Mouse (Mus musculus): ENCODE data around the gene Iqsec1. TPM values are rescaled to one million over a fixed set of nuclear protein-coding genes. Genes with fewer than 3 reads are reported as not detected.
A peak's percentile ranks its signal among the peaks of the same experiment; 100 is the strongest.

The Iqsec1 gene
- total RNA-seq, 2 experiments from 2014 or later = 107 to 124 TPM

DNA sequence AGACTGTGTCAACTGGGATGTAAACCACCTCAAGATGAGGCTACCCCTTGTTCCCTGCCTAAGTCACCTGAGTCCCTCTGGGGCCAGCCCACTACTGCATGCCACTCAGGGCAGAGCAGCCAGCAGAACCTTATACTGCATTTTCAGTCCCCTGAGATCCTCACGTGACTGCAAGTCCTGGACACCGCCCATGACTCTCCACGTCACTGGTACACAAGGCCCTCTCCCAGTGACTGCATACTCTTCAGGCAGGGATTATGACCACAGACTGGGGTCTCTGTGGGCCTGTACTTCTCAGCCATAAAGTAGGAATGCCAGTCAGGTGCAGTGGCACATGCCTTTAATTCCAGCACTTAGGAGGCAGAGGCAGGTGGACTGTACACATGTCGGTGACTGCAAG is 281.3 kb downstream of the Iqsec1 start:
- DNase-seq (ENCODE audit: low spot score) = peak; percentile 78

DNA sequence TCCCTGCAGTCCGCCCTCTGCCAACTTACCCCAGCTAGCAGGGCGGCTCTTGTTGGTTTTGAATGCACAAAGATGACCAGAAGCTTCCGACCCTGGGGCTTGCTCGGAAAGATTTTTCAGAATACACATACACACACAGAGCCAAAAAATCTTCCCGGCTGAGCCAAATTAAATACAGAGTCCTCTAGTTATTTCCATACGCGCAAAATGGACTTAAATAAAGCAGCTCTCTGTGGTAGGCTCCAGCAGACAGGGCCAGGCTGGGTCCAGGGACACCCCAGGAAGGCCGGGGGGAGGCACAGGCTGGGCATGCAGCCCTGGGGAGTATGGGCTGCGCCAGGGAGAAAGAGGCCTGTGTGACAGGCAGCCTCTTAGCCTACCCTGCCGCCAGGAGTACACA is 282.0 kb downstream of the Iqsec1 start:
- no peak for DNase-seq (ENCODE audit: low spot score)

DNA sequence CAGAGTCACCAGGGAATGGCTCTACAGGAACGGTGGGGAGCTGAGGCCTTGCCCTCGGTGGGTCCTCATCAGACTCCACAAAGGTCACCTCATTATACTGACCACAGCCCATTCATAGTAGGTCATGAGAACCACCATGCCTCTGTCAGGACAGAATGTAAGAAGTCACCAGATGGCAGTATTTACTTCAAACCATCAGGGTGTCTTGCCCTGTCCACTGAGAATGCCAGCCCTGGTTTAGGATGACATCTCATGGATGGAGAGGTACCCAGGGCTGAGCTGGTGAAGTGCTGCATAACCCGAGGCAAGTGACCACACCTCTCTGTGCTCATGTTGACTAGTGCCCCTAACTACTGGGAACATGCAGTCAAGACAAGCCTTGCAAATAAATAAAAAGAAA is 282.7 kb downstream of the Iqsec1 start:
- DNase-seq (ENCODE audit: low spot score) = no peak

- DNase-seq (ENCODE audit: low spot score) = no peak
These were observed 283.7 kb downstream of the Iqsec1 start for GRCm38 (mm10) chr6:90704705-90705344.

DNA sequence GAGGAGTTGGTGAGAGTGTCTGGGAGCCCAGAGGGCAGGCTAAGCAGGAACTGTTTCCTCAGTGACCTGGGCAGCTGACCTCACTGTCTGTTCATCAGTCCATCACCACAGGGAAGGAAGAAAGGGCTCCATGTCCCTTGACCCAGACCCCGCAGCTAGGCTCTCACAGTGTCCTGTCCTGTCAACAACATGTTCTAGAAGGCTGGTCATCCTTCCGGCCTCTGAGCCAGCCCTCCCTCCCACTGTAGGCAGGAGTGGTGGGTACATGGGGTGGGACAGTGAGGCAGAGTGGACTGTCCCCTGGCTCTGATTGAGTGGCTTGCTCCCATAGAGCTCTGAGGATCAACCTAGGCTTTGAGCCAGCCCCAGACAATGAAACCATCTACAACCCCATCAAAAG is 284.7 kb downstream of the Iqsec1 start:
- no peak for DNase-seq (ENCODE audit: low spot score)

DNA sequence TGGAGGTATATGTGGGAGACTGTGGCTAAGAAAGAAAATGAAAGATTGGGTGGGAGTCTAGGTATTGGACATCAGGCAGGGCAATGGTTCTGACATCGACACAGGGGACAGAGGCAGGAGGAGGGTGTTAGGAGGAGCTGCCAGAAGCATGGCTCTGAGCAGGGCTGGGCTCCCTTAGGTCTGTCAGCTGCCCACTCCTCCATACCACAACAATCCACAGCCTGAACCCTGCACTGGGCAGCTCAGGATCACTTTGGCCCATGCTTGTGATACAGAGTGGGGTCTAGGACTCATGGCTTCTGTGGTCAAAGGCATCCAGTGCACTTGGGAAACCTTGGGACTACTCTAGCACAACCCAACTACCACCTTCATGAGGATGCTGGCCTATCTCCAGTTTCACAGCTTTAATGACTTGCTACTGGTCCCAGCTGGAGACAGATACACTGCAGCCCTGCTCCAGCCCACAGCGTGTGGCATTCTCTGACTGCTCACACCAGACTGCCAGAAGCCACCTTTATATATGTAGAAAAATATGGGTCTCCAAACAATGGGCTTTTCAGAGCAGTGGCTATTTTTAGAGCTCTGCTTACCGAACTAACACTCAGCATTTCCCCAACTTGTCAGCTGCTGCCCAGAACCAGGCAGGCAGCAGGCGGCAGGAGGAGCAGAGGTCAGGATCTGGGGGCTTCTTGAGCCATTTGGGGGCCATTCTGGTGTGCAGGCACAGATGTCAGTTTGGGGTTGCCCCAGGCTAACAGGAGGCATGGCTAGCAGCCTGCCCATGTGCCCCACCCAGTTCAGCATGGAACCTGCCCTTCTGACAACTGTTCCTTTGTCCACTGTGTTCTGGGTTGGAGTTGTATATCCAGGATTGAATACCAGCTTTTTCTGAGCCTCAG is 285.4 kb downstream of the Iqsec1 start:
- no peak for DNase-seq (ENCODE audit: low spot score)

GRCm38 (mm10) chr6:90702197-90702596 is 286.3 kb downstream of the Iqsec1 start:
- no peak for DNase-seq (ENCODE audit: low spot score)

DNA sequence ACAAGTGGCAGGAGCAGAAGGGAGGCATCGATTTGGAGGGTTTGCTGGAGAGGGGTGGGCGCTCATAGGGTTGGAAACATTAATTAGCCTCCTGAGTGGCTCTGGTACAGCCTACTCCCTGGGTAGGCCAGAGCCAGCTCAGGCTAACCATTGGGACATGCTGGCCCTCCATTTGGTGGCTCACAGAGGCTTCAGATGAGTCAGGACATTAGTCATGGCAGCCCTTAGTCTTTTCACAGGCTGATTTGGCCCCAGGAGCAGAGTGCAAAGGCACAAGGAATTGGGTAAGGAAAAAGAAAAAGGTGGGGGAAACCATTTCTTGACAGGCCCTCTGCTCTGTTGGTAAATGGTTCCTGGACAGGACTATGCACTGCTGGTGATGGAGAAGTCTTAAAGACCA is 287.1 kb downstream of the Iqsec1 start:
- DNase-seq (ENCODE audit: low spot score) = no peak

GRCm38 (mm10) chr6:90700737-90701136 is 287.7 kb downstream of the Iqsec1 start:
- no peak for DNase-seq (ENCODE audit: low spot score)

- peak; percentile 61 for DNase-seq (ENCODE audit: low spot score)
These were observed 288.4 kb downstream of the Iqsec1 start for GRCm38 (mm10) chr6:90700068-90700467.

GRCm38 (mm10) chr6:90698843-90699242 is 289.6 kb downstream of the Iqsec1 start:
- DNase-seq (ENCODE audit: low spot score) = peak; percentile 82

GRCm38 (mm10) chr6:90695754-90696153 is 292.7 kb downstream of the Iqsec1 start:
- DNase-seq (ENCODE audit: low spot score) = peak; percentile 70

DNA sequence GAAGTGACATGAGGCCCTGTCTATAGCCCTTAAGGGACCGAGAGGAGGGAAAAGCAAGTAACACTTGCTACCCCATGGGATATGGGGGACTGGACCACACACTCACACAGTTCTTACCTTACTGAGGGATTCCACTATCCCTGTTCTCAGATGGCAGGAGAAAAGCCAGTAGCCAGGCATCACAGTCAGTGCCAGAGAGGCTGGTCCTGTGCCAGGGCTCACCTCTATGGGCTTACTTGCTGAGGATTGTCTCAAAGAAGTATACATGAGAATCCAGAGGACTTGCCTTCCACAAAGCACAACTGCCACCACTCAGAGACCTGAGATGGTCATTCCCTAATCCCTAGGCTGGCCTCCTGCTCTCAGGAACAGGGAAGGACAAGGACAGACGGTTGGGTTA is 296.1 kb downstream of the Iqsec1 start:
- DNase-seq (ENCODE audit: low spot score) = no peak

- no peak for DNase-seq (ENCODE audit: low spot score)
These were observed 296.6 kb downstream of the Iqsec1 start for GRCm38 (mm10) chr6:90691935-90692334.

- no peak for DNase-seq (ENCODE audit: low spot score)
These were observed 299.0 kb downstream of the Iqsec1 start for GRCm38 (mm10) chr6:90689500-90689899.

GRCm38 (mm10) chr6:90688742-90689141 is 299.7 kb downstream of the Iqsec1 start:
- DNase-seq (ENCODE audit: low spot score) = peak; percentile 52

DNA sequence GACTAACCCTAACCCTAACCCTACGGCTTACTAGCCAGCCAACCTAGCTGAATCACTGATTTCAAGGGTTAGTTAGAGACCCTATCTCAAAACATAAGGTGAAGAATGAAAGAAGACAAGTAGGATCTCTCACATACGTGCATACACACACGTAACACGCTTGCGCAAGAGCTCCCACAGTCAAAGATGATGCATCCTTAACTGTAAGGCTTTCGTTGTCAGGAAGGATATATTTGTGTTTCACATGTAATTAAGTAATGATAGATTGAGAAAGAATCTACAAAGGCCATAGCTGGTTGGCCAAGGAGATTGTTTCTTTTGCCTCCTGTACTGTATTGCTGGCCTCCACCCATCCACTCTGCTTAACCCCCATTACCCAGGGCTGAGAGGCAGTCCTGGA is 300.5 kb downstream of the Iqsec1 start:
- DNase-seq (ENCODE audit: low spot score) = no peak

GRCm38 (mm10) chr6:90686812-90687211 is 301.7 kb downstream of the Iqsec1 start:
- DNase-seq (ENCODE audit: low spot score) = no peak

DNA sequence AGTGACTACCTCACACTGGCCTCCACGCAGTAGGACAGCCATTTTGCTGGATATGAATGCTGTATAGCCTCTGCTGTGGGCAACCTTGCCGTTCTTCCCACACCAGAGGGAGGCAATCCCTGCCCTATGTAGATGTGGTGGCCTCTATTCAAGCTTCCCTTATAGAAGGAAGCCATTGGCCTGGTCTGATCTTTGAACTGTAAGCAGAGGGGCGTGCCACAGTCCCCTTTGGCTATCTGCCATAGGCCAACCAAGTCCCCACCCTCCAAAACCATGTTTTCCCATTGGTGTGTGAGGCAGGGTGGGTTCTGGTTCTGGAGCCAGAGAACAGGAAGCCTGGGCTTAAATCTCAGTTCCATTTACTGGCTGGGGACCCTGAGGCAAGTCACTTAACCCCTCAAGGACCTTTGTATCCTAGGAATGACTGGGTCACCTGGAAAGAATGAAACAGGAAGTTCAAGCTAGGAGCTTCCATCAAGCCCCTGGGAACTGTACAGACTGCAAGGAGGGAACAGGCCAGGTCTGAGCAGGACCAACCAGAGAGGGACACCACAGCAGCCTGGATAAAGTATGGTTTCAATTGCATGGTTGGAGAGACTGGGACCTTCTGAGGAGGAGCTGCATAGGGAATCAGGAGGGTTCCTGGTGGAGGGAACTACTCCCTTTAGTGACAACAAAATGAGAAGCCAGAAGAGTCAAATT is 304.5 kb downstream of the Iqsec1 start:
- DNase-seq (ENCODE audit: low spot score) = no peak

DNA sequence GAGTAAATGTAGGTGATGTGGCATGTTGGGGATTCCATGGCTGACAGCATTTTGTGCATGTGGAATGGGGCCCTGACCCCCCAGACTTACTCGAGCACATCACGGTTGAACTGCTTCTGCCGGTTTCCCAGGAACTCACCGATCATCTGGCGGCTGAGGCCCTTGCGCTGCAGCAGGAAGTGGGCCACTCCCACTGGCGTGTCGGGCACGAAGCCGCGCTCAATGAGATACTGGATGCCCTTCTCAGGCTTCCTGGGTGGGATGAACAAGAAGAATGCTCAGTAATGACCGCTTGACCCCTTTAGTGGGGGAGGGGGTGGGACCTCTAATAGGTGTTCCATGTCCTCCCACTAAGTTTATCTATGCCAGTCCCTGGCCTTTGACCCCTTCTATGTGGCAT is 308.1 kb downstream of the Iqsec1 start:
- no peak for DNase-seq (ENCODE audit: low spot score)

DNA sequence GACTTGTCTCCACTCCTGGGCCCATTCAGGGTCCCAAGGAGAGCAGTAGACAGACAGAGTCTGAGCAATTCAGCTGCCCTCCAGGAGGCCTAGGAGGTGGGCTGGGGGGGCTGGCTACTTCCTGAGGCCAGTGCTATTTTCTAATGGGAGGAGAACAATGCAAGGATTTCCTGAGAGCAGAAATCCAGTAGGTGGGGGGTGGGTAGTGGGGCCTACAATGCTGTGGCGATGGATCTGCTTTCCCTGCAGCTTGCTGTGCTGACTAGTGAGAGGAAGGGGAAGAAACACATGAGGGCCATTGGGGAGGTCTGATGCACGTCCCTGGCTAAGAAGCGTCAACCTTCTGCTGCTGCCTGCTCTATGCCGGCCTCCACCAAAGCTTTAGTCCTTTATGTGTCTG is 309.7 kb downstream of the Iqsec1 start:
- DNase-seq (ENCODE audit: low spot score) = no peak

DNA sequence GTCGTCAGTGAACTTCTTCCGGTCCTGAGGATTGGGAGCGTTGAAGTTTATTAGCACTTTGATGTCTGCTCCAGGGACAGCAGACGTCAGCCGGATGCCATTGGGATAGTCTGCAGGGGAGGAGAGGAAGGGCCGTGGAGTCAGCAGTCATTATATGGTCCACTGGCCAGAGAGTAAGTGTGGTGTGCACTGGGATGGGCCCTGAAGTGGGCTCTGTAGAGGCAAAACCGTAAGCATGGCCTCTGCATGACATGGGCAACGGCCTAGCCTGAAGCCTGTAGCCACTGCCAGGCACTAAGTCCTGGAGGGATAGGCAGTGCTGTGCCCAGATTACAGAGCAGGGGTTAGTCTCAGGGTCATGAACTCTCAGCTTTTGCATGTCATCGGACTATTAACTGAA is 319.8 kb downstream of the Iqsec1 start:
- no peak for DNase-seq (ENCODE audit: low spot score)
